Mouse (Mus musculus): Measurements from ENCODE around the gene Adam10. TPM values are rescaled to one million over a fixed set of nuclear protein-coding genes. Genes with fewer than 3 reads are reported as not detected.

The Adam10 gene
- polyA plus RNA-seq, 2 experiments, result 37.2 to 55.2 TPM

- 37% methylated on average over 2 of the region's 2 CpGs for WGBS (ENCODE audit: insufficient replicate concordance)
- H3K9ac ChIP-seq (replicated peaks), result no peak overlapping the region
- no peaks in the 10 kb centered on the region for H3K9me3 ChIP-seq (ENCODE audit: control insufficient read depth, low read length)
- H3K4me2 ChIP-seq (ENCODE audit: low read depth), result no peak overlapping the region; the same call in 1 of the 2 replicates
- H3K27ac ChIP-seq, result no peak overlapping the region
- no peak for TF ChIP-seq CTCF (IDR thresholded peaks at IDR 0.05; ENCODE audit: low read depth)
- TF ChIP-seq EP300 (IDR thresholded peaks at IDR 0.05; ENCODE audit: low read depth), result no peak
- no peaks in the 10 kb centered on the region for H3K36me3 ChIP-seq (replicated peaks; ENCODE audit: control insufficient read depth, insufficient read depth, low read depth)
- ATAC-seq (ENCODE audit: insufficient read depth), result no peak
- no peak for DNase-seq (ENCODE audit: low read depth in 3 of 3, low spot score in 3 of 3)
- no peaks in the 10 kb centered on the region for H3K27me3 ChIP-seq (ENCODE audit: control insufficient read depth, insufficient read depth, low read length)
- no peak overlapping the region for H3K4me3 ChIP-seq (ENCODE audit: insufficient read depth in 1 of 2, low read depth in 2 of 2, low read length in 2 of 2)
- H3K4me1 ChIP-seq (replicated peaks; ENCODE audit: control insufficient read depth in 2 of 2, insufficient read depth in 2 of 2, low read length in 1 of 2), result peaks cover 44 to 59% of the 10 kb centered on the region in 2 experiments
Measured at GRCm38 (mm10) chr9:70691772-70692693, 13.2 kb downstream of the Adam10 start.

- Histone ChIP-seq H3K27ac (no peak overlapping the region), H3K4me2 (ENCODE audit: low read depth) (no peak overlapping the region), H3K4me1 (replicated peaks; ENCODE audit: control insufficient read depth in 2 of 2, insufficient read depth in 2 of 2, low read length in 1 of 2) (peaks cover 36 to 51% of the 10 kb centered on the region in 2 experiments), H3K36me3 (replicated peaks; ENCODE audit: control insufficient read depth, insufficient read depth, low read depth) (no peaks in the 10 kb centered on the region), H3K27me3 (ENCODE audit: control insufficient read depth, insufficient read depth, low read length) (no peaks in the 10 kb centered on the region), H3K9me3 (ENCODE audit: control insufficient read depth, low read length) (no peaks in the 10 kb centered on the region), H3K9ac (replicated peaks) (no peak overlapping the region), H3K4me3 (ENCODE audit: insufficient read depth in 1 of 2, low read depth in 2 of 2, low read length in 2 of 2) (no peak overlapping the region)
- DNase-seq (ENCODE audit: low read depth in 3 of 3, low spot score in 3 of 3) (no peak), ATAC-seq (ENCODE audit: insufficient read depth) (peak; percentile 46; the same call in 1 of the 2 replicates)
- TF ChIP-seq CTCF (IDR thresholded peaks at IDR 0.05; ENCODE audit: low read depth), result peak; percentile 13; the same call in 1 of the 2 replicates
- no peak for TF ChIP-seq EP300 (IDR thresholded peaks at IDR 0.05; ENCODE audit: low read depth)
- 56% methylated on average over 2 of the region's 2 CpGs for WGBS (ENCODE audit: insufficient replicate concordance)
Measured at GRCm38 (mm10) chr9:70695723-70696122, 16.9 kb downstream of the Adam10 start.

- Histone ChIP-seq H3K4me2 (ENCODE audit: low read depth) (0 out of 2 replicates have a peak overlapping the region, but pooled peaks have one; percentile 9), H3K27ac (no peak overlapping the region; the same call in 1 of the 2 replicates), H3K9ac (replicated peaks) (no peak overlapping the region), H3K9me3 (ENCODE audit: control insufficient read depth, low read length) (no peaks in the 10 kb centered on the region), H3K36me3 (replicated peaks; ENCODE audit: control insufficient read depth, insufficient read depth, low read depth) (no peaks in the 10 kb centered on the region; the same call in 1 of the 2 replicates), H3K4me3 (ENCODE audit: insufficient read depth in 1 of 2, low read depth in 2 of 2, low read length in 2 of 2) (no peak overlapping the region), H3K27me3 (ENCODE audit: control insufficient read depth, insufficient read depth, low read length) (no peaks in the 10 kb centered on the region), H3K4me1 (replicated peaks; ENCODE audit: control insufficient read depth in 2 of 2, insufficient read depth in 2 of 2, low read length in 1 of 2) (peaks cover 36 to 51% of the 10 kb centered on the region in 2 experiments)
- DNase-seq (ENCODE audit: low read depth in 3 of 3, low spot score in 3 of 3) (no peak), ATAC-seq (ENCODE audit: insufficient read depth) (no peak)
- WGBS (ENCODE audit: insufficient replicate concordance), result 5% methylated on average over 1 of the region's 1 CpGs
- TF ChIP-seq CTCF (IDR thresholded peaks at IDR 0.05; ENCODE audit: low read depth) (no peak), EP300 (IDR thresholded peaks at IDR 0.05; ENCODE audit: low read depth) (no peak)
Measured at GRCm38 (mm10) chr9:70698090-70698489, 19.3 kb downstream of the Adam10 start.

- H3K27ac ChIP-seq, result peak overlapping the region; percentile 45
- no peaks in the 10 kb centered on the region for H3K9me3 ChIP-seq (ENCODE audit: control insufficient read depth, low read length)
- H3K36me3 ChIP-seq (replicated peaks; ENCODE audit: control insufficient read depth, insufficient read depth, low read depth), result peaks cover 29% of the 10 kb centered on the region
- H3K4me3 ChIP-seq (ENCODE audit: insufficient read depth in 1 of 2, low read depth in 2 of 2, low read length in 2 of 2), result no peak overlapping the region
- peaks cover 20 to 22% of the 10 kb centered on the region in 2 experiments for H3K4me1 ChIP-seq (replicated peaks; ENCODE audit: control insufficient read depth in 2 of 2, insufficient read depth in 2 of 2, low read length in 1 of 2)
- DNase-seq (ENCODE audit: low read depth in 3 of 3, low spot score in 3 of 3), result peak; percentile 51 to 58 (median 54)
- WGBS (ENCODE audit: insufficient replicate concordance), result 47% methylated on average over 5 of the region's 5 CpGs
- no peak overlapping the region for H3K9ac ChIP-seq (replicated peaks)
- peak overlapping the region; percentile 56 for H3K4me2 ChIP-seq (ENCODE audit: low read depth)
- peak; percentile 94 for ATAC-seq (ENCODE audit: insufficient read depth)
- TF ChIP-seq EP300 (IDR thresholded peaks at IDR 0.05; ENCODE audit: low read depth), result peak; percentile 87
- TF ChIP-seq CTCF (IDR thresholded peaks at IDR 0.05; ENCODE audit: low read depth), result no peak
- no peaks in the 10 kb centered on the region for H3K27me3 ChIP-seq (ENCODE audit: control insufficient read depth, insufficient read depth, low read length)
Measured at GRCm38 (mm10) chr9:70703597-70704203, 24.9 kb downstream of the Adam10 start.

GRCm38 (mm10) chr9:70706444-70706843 lies 27.6 kb downstream of the Adam10 start:
- WGBS (ENCODE audit: insufficient replicate concordance), result 92% methylated on average over 1 of the region's 1 CpGs
- no peak overlapping the region for H3K4me3 ChIP-seq (ENCODE audit: insufficient read depth in 1 of 2, low read depth in 2 of 2, low read length in 2 of 2)

More at GRCm38 (mm10) chr9:70706444-70706843, 27.6 kb downstream of the Adam10 start:
- H3K9ac ChIP-seq (replicated peaks), result no peak overlapping the region
- no peak overlapping the region for H3K4me2 ChIP-seq (ENCODE audit: low read depth)
- H3K27ac ChIP-seq, result no peak overlapping the region
- peaks cover 18 to 20% of the 10 kb centered on the region in 2 experiments for H3K4me1 ChIP-seq (replicated peaks; ENCODE audit: control insufficient read depth in 2 of 2, insufficient read depth in 2 of 2, low read length in 1 of 2)
- DNase-seq (ENCODE audit: low read depth in 3 of 3, low spot score in 3 of 3) (no peak), ATAC-seq (ENCODE audit: insufficient read depth) (no peak)
- no peaks in the 10 kb centered on the region for H3K9me3 ChIP-seq (ENCODE audit: control insufficient read depth, low read length)
- no peak for TF ChIP-seq CTCF (IDR thresholded peaks at IDR 0.05; ENCODE audit: low read depth)
- peaks cover 36% of the 10 kb centered on the region for H3K36me3 ChIP-seq (replicated peaks; ENCODE audit: control insufficient read depth, insufficient read depth, low read depth)
- H3K27me3 ChIP-seq (ENCODE audit: control insufficient read depth, insufficient read depth, low read length), result no peaks in the 10 kb centered on the region

Data from liver, embryonic 14.5 days (tissue).